Mouse (Mus musculus): ENCODE measurements around the gene Rnf215.
"Not testable (repeated sequence)": the region's sequence is repeated elsewhere in the genome, so short reads cannot be mapped to it uniquely, and the experiment has no call there.

The Rnf215 gene

DNA sequence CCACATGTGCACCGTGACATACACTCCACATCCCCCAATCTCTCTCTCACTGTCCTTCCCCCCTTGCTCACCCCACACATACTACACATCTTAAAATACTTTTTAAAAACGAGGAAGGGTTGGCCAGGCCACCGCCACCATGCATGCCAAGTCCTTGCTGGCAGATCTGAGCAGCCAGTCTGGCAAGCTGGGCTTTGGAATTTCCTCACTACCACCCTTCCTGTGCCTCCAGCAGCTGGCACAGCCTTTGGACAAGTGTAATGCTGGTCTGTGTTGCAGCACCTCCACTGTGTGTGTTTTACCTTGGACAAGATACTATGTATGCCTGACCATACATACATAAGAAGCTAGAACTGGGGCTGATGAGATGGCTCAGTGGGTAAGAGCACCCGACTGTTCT, 21.5 kb upstream of the Rnf215 start:
- no peak for DNase-seq (ENCODE audit: low spot score in 2 of 2)

DNA sequence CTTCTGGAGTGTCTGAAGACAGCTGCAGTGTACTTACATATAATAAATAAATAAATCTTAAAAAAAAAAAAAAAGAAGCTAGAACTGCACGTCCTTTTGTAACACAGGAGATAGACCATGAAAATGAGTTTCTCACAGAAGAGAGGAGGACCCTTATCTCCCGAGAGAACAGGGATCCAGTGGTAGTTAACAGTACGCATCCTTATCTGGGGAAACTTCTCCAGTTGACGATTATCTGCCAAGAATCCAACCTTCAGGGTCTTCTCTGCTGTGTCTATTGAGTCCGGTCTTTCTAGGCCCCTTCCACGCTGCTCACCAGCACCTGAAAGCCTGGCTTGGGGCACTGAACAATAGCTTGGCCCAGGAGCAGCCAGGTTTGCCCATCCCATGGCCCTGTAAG, 21.0 kb upstream of the Rnf215 start:
- no peak for DNase-seq (ENCODE audit: low spot score in 2 of 2)

DNA sequence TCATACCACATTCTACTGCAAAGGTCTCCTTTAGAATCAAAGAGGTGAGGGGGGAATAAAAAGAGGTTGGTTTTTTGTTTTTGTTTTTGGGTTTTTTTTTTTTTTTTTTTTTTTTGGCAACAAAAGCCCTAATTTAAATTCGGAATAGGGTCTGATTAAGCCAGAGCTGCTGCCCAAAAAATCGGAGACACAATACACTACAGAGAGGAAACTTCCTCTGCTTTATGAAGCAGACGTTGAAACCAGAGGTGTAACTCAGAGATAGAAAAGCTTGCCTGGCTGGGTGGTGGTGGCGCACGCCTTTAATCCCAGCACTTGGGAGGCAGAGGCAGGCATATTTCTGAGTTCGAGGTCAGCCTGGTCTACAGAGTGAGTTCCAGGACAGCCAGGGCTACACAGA, 20.5 kb upstream of the Rnf215 start:
- DNase-seq (ENCODE audit: low spot score in 2 of 2) = not testable (repeated sequence)

GRCm38 (mm10) chr11:4115407-4115806, 19.6 kb upstream of the Rnf215 start:
- peak in 1 of 2 experiments; percentile 46 for DNase-seq (ENCODE audit: low spot score in 2 of 2)

- peak in 1 of 2 experiments; percentile 77 for DNase-seq (ENCODE audit: low spot score in 2 of 2)
Observed at GRCm38 (mm10) chr11:4116458-4117141, 18.4 kb upstream of the Rnf215 start.

GRCm38 (mm10) chr11:4117372-4118071, 17.5 kb upstream of the Rnf215 start:
- DNase-seq (ENCODE audit: low spot score in 2 of 2) = peak in 1 of 2 experiments; percentile 43

DNA sequence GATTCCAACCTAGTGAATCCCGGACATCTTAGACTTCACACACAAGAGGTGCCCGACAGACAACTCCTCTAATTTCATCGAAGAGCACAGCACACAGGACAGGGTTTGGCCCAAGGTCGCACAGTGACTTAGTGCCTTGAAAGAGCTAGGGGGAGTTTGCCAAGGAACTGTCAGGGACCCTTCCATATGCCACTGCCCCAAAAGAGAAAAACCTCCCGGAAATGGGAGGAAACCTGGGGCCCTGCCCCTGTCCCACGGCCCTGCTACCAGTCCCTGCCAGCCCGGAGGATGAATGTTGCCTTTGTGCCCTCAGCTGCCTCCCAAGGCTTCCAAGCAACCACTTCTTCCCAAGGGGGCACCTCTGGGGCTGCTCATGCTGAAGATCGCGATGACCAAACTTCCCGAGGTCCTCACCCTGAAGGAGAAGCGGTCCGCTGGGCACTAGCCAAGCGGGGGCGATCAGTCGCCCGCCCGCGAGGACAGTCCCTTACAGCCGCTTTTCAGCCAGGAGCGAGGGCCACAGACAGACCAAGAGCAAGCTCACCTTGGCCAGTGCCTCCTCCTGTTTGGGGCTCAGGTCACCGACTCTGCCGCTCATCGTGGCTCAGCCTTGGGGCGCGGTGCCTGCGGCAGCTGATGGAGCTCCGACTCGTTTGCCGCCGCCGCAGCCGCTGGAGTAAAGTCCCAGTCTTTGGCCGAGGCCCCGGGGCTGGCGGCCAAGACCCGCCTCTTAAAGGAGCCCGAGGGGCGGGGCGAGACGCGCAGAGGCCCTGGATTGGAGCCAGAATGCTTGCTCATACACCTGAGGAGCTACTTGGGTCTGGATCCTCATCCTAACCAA, 16.7 kb upstream of the Rnf215 start:
- DNase-seq (ENCODE audit: low spot score in 2 of 2) = peak; percentile 82 to 86

- no peak for DNase-seq (ENCODE audit: low spot score in 2 of 2)
Observed at GRCm38 (mm10) chr11:4119635-4120034, 15.4 kb upstream of the Rnf215 start.

GRCm38 (mm10) chr11:4121691-4122090, 13.3 kb upstream of the Rnf215 start:
- DNase-seq (ENCODE audit: low spot score in 2 of 2) = no peak

GRCm38 (mm10) chr11:4122226-4122625, 12.8 kb upstream of the Rnf215 start:
- no peak for DNase-seq (ENCODE audit: low spot score in 2 of 2)

GRCm38 (mm10) chr11:4122742-4123579, 12.0 kb upstream of the Rnf215 start, which contains the start of gene Sec14l2:
Gene Sec14l2 (minus strand): TSS chr11:4123415.
- no peak for DNase-seq (ENCODE audit: low spot score in 2 of 2)

GRCm38 (mm10) chr11:4123922-4124321, 11.1 kb upstream of the Rnf215 start:
- peak; percentile 34 to 54 for DNase-seq (ENCODE audit: low spot score in 2 of 2)

- no peak for DNase-seq (ENCODE audit: low spot score in 2 of 2)
Observed at GRCm38 (mm10) chr11:4127059-4127458, 7.9 kb upstream of the Rnf215 start.

DNA sequence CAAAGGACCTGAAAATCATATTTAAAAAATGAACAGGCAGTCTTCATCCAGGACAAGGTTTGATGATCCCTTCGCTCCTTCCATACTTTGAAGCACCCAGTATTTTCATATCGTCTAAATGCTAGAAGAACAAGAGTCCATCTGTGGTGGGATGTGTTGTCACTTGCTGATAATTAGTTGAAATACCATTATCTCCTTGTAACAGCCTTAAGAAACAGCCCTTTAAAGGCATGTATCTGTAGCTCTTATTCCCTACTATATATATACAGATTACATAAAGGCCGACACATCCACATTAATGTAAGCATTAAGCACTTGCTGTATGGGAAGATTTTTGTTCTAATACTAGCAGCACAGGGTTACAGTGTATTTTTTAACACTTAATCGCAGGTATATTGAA, 6.5 kb upstream of the Rnf215 start:
- not testable (repeated sequence) for DNase-seq (ENCODE audit: low spot score in 2 of 2)

GRCm38 (mm10) chr11:4133450-4133849, 1.6 kb upstream of the Rnf215 start:
- DNase-seq (ENCODE audit: low spot score in 2 of 2) = no peak

GRCm38 (mm10) chr11:4134400-4134799, 602 bp upstream of the Rnf215 start:
- DNase-seq (ENCODE audit: low spot score in 2 of 2) = no peak

GRCm38 (mm10) chr11:4138964-4139363, 4.0 kb downstream of the Rnf215 start:
- no peak for DNase-seq (ENCODE audit: low spot score in 2 of 2)

DNA sequence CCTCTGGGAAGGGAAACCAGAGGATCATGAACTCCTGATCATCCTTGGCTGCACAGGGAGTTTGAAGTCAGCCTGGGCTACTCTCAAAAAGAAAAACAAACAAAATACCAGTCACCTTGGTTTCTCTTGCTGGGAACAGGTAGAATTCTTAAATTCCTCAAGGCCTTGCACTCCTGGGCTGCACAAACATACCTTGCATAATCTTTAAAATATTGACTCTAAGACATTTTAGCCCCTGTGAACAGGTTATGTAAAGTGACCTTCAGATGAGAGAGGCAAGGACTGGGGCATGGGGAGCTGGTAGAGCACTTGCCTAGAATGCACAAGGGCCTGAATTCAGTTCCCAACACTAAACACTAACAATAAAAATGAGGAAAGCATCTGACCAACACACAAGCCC, 6.5 kb downstream of the Rnf215 start:
- no peak for DNase-seq (ENCODE audit: low spot score in 2 of 2)

DNA sequence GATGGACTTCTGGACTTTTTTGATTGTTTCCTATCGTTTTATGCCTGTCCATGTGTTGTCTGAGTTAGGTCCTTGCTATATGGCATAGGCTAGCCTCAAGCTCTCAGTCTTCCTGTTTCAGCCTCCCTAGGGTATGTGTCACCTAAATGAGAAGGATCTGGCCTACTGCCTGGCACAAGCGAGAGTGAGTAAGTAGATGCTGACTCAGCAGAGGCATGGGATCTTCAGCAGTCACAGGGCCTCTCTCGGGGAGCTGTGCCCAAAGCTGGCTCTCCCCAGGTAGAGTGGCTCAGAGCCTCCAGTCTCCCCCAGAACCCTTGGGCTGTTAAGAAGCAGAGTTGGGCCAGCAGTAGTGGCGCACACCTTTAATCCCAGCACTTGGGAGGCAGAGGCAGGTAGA, 7.3 kb downstream of the Rnf215 start:
- no peak for DNase-seq (ENCODE audit: low spot score in 2 of 2)

GRCm38 (mm10) chr11:4143281-4144062, 8.5 kb downstream of the Rnf215 start:
- DNase-seq (ENCODE audit: low spot score in 2 of 2) = no peak

GRCm38 (mm10) chr11:4146381-4146780, 11.4 kb downstream of the Rnf215 start:
- no peak for DNase-seq (ENCODE audit: low spot score in 2 of 2)

Measured in right cerebral cortex, adult 2 months (tissue).